Mouse (Mus musculus) ES-Bruce4 (cell line): Measurements from ENCODE around the gene Theg. TPM values are rescaled to one million over a fixed set of nuclear protein-coding genes. Genes with fewer than 3 reads are reported as not detected.

Experiments
- H3K27ac ChIP-seq: 2 replicates; pipeline ENCODE4 v1.5.1; 2012; ENCODE audit warnings: low read length, inconsistent platforms; ENCODE audit not compliant: insufficient read depth
- H3K27me3 ChIP-seq: 2 replicates; pipeline ENCODE4 v1.6.1; 2012; ENCODE audit warnings: mild to moderate bottlenecking, low read length, inconsistent platforms; ENCODE audit not compliant: control insufficient read depth, poor library complexity, insufficient read depth, severe bottlenecking
- H3K36me3 ChIP-seq: 2 replicates; pipeline ENCODE4 v1.6.1; 2012; ENCODE audit warnings: inconsistent platforms, mild to moderate bottlenecking, low read length, moderate library complexity; ENCODE audit not compliant: control insufficient read depth, poor library complexity, insufficient read depth, severe bottlenecking
- H3K4me1 ChIP-seq: one replicate; pipeline ENCODE4 v1.8.1; 2011; ENCODE audit warnings: low read length; ENCODE audit not compliant: control insufficient read depth, insufficient read depth
- H3K4me3 ChIP-seq: 2 replicates; pipeline ENCODE4 v1.5.1; 2011; ENCODE audit warnings: low read depth, mild to moderate bottlenecking, low read length
- H3K9ac ChIP-seq: 2 replicates; pipeline ENCODE4 v1.6.1; 2012; ENCODE audit warnings: low read depth, mild to moderate bottlenecking, inconsistent platforms; ENCODE audit not compliant: poor library complexity, severe bottlenecking
- H3K9me3 ChIP-seq: replicated peaks from 2 replicates; pipeline ENCODE4 v1.6.1; 2012; ENCODE audit warnings: mild to moderate bottlenecking, low read length, inconsistent platforms; ENCODE audit not compliant: control insufficient read depth, poor library complexity, insufficient read depth, severe bottlenecking
- CTCF ChIP-seq: IDR thresholded peaks from one replicate; pipeline ENCODE4 v1.8.1; 2011; ENCODE audit warnings: low read depth, low read length
- EP300 ChIP-seq: IDR thresholded peaks from 2 replicates; pipeline ENCODE4 v1.6.1; 2011; ENCODE audit warnings: low read depth, low read length; ENCODE audit not compliant: insufficient read depth
- POLR2A ChIP-seq: IDR thresholded peaks from one replicate; pipeline ENCODE4 v1.8.1; 2011; ENCODE audit warnings: low read length; ENCODE audit not compliant: insufficient read depth
- polyA plus RNA-seq: library from polyadenylated mRNA; stranded (reverse); fragments of >200 nt; gene quantifications from 2 replicates; pipeline ENCODE4 v1.2.4, GENCODE M21; 2011; ENCODE audit warnings: low read depth; ENCODE audit not compliant: missing spikeins, insufficient read depth, insufficient read length

The Theg gene
- polyA plus RNA-seq, result not detected in 2 replicates

DNA sequence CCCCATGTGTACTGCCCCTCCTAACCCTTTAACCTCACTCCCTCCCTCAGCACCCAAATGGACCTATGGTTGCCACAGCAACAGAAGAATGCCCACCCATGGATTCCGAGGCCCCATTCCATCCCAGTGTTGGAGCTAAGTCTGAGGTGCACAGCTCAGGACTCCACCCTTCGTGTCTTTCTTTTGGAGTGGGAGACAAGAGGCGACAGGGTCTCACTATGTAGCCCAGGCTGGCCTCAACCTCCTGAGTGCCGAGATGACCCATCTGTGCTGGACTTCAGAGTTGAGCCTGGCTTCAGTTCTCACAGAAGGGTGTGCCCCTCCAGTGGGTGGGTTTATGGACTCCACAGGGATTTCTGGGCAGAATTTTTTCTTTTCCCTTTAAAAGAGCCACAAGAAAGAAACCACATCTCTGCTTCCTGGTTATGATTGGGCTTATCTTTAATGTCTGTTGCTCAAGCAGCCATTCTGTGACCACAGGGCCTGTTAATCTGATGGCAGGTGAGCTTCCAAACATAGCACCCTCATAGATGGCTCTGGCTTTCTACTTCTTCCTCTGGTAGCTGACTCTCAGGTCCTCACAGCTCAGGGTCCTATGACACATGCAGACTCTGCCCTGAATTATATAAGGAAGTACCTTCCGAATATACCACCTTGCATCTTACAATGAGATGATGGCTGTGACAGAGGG is at the start of gene Theg:
Gene Theg, minus strand, starts transcription at position 271 of the 691 bp plus-strand sequence.
- no peak within 1 kb of the TSS for H3K4me3 ChIP-seq
- no peaks in the 10 kb centered on the region for H3K27me3 ChIP-seq
- H3K27ac ChIP-seq, result no peak within 1 kb of the TSS
- H3K9ac ChIP-seq, result no peak within 1 kb of the TSS
- TF ChIP-seq POLR2A (no peak), EP300 (no peak), CTCF (no peak)
- no peaks in the 10 kb centered on the region for H3K9me3 ChIP-seq
- H3K36me3 ChIP-seq, result no peaks in the 10 kb centered on the region
- H3K4me1 ChIP-seq, result no peaks in the 10 kb centered on the region

DNA sequence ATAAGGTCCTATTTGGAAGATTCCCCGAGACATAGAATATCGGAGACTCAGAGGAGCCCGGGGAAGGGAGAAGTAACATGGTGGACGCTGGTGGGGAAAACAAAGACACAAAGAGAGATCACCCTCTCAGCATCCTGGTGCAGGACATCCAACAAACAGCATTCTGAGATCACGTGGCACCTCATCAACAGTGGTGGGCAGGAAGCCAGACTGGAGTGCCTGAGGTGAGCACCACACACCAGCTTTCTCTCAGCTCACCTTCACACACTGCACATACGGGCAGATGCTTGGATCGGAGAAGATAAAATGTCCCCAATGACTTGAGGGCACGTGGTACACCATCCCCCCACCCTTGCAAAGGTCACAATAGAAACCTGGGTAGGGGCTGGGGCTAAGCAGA is 49.2 kb upstream of the Theg start:
- H3K9ac ChIP-seq, result no peak overlapping the region
- H3K27me3 ChIP-seq, result 0 out of 2 replicates have a peak, but pooled peaks cover 3% of the 10 kb centered on the region
- TF ChIP-seq POLR2A, result no peak
- TF ChIP-seq CTCF, result no peak
- no peak for TF ChIP-seq EP300
- no peaks in the 10 kb centered on the region for H3K36me3 ChIP-seq
- no peak overlapping the region for H3K27ac ChIP-seq
- H3K9me3 ChIP-seq, result no peaks in the 10 kb centered on the region
- no peaks in the 10 kb centered on the region for H3K4me1 ChIP-seq
- H3K4me3 ChIP-seq, result no peak overlapping the region

DNA sequence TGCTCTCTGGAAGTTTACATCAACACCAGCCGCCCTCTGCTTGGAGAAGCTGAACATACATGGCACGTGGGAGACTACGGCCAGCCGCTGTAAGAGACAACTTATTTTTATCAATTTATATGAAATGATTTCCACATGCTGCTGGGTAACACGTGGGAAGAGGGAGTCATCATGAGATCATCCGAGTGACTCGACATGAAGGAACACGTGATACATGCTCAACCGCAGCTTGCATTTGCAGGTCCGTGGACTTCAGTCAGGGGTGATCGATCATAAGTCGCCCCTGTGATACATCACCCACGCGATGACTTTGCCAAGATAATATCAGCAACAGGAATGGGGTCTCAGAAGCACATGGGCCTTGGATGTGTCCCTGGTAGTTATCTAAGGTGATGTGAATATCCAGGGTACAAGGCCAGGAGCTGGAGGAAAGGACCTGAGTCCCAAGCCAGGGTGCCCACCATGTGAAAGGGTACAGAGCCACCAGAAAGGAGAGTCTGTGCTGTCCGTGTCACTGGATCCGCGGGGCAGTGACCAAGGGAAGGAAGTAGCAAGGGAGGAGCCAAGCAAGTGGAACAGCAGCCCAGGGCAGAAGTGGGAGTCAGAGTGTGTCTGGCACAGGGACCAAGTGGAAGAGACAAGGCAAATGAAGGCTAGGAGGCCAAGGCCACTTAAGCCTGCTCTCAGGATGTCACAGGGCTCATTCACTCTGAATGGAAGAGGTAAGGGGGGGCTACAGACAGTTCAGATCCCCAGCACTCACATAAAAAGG is 46.1 kb upstream of the Theg start:
- H3K27ac ChIP-seq, result no peak overlapping the region
- TF ChIP-seq POLR2A, result no peak
- no peak for TF ChIP-seq EP300

DNA sequence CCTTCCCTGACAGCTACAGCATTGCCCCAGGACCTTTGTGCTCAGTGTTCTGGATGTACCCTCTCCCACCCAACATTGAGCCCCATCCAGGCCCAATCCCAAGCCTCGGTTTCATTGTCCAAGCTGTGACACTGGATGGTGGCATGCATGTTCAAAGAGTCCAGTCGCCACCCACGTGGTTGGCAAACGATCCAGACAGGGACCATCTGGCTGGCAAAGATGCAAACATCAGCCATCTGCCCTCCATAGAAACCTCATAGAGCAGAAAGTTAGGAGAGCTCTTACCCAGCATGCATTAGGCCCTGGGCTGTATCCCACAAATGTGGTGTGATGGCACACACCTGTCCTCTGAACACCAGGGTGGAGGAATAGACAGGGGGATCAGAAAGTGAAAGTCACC is 44.3 kb upstream of the Theg start:
- TF ChIP-seq POLR2A (no peak), EP300 (no peak), CTCF (no peak)
- Histone ChIP-seq H3K27ac (no peak overlapping the region), H3K4me3 (no peak overlapping the region), H3K4me1 (no peaks in the 10 kb centered on the region), H3K9me3 (no peaks in the 10 kb centered on the region), H3K27me3 (no peaks in the 10 kb centered on the region), H3K36me3 (no peaks in the 10 kb centered on the region), H3K9ac (no peak overlapping the region)

More for the DNA sequence above, 46.1 kb upstream of the Theg start:
- Histone ChIP-seq H3K4me3 (no peak overlapping the region), H3K27me3 (0 out of 2 replicates have a peak, but pooled peaks cover 3% of the 10 kb centered on the region), H3K4me1 (no peaks in the 10 kb centered on the region), H3K9ac (no peak overlapping the region), H3K36me3 (no peaks in the 10 kb centered on the region), H3K9me3 (no peaks in the 10 kb centered on the region)

DNA sequence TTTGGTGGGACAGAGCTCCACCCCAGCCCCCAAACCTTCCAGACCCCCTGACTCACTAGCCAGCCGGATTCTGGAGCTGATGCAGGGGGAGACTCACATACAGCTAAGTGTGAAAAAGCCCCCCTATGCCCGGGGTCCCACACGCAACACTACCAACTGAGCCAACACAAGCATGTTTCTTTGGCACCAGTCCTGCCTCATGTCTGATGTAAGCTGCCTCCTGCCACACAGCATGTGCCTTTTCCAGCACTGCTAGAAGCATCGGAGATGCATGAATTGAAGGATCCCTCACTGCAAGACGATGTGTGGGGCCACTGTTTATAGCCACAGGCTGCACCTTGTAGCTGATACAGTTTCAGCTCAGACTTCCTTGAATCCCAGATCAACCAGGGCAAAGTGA is 41.2 kb upstream of the Theg start:
- no peaks in the 10 kb centered on the region for H3K27me3 ChIP-seq
- TF ChIP-seq POLR2A (no peak), EP300 (no peak), CTCF (no peak)
- no peak overlapping the region for H3K9ac ChIP-seq
- H3K36me3 ChIP-seq, result no peaks in the 10 kb centered on the region
- H3K4me1 ChIP-seq, result no peaks in the 10 kb centered on the region
- no peak overlapping the region for H3K27ac ChIP-seq
- H3K9me3 ChIP-seq, result no peaks in the 10 kb centered on the region
- H3K4me3 ChIP-seq, result no peak overlapping the region

DNA sequence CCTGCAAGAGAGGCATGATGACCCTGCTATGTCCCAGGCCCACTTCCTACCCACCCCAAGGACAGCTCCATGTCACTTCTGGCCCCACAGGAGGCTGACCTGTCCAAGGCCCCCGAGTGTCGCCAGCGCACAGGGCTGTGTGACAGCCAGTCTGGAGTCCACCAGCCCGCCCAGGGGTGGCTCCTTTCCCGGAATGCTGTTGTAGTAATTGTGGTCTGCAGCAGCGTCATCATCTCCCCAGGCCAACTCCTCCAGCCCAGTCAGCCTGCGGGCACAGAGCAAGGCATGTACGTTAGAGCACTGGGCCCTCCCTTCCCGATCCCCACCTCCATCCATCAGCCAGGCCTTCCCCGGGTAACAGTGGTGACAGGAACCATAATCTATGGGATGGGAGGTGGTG is 39.0 kb upstream of the Theg start:
- Histone ChIP-seq H3K27me3 (no peaks in the 10 kb centered on the region), H3K9ac (no peak overlapping the region), H3K36me3 (no peaks in the 10 kb centered on the region), H3K9me3 (no peaks in the 10 kb centered on the region), H3K4me3 (no peak overlapping the region), H3K27ac (no peak overlapping the region), H3K4me1 (no peaks in the 10 kb centered on the region)
- TF ChIP-seq CTCF (no peak), EP300 (no peak)
